Mouse (Mus musculus) left cerebral cortex, adult 2 months (tissue): ENCODE measurements around the gene Vash2. TPM values are rescaled to one million over a fixed set of nuclear protein-coding genes. Genes with fewer than 3 reads are reported as not detected.

Experiments
- DNase-seq, 2 experiments: peaks; one replicate each; pipeline ENCODE4 v3.0.0; 2021 to 2022; ENCODE audit warnings: low spot score in 2 of 2, mixed read lengths in 1 of 2; ENCODE audit errors: extremely low spot score in 1 of 2
- H3K27ac ChIP-seq: fragments of 200-600 bp; 2 replicates; pipeline ENCODE4 v1.8.1; 2022
- H3K4me3 ChIP-seq: fragments of 200-600 bp; 2 replicates; pipeline ENCODE4 v1.8.1; 2022
- CTCF ChIP-seq: fragments of 200-600 bp; IDR thresholded peaks from 2 replicates; pipeline ENCODE4 v1.8.1; 2022; ENCODE audit warnings: antibody characterized with exemption, mild to moderate bottlenecking, moderate library complexity
- intact Hi-C: fragments of 180-260 bp; cut with DNase I; formaldehyde crosslinking; loops from one replicate; pipeline ENCODE4 v1.15.1; 2025
- total RNA-seq, 2 experiments: library from RNA; stranded (reverse); gene quantifications; 2 replicates each; pipeline ENCODE4 v1.2.3; 2021

Gene Vash2
- total RNA-seq, 2 experiments from 2014 or later = 2.6 to 2.7 TPM

DNA sequence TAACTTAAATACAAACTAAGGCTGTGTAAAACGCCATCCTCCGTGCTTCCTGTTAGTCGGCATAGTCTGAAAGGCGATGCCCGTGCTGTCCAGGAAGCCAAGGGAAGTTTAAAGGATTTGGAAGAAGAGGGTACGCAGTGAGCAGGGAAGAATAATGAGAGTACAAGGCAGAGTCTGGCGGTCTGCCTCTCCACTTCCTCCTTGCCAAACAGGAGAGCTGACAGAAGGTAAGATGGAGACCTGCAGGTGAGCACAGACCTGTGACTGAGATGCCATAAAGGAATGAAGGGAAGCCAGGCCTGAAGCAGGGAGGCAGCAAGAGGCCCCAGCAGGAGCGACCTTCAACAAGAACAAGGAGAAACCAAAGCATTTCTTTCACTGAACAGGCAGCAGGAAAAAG, 4.9 kb downstream of the Vash2 start:
- DNase-seq = no peak
- no peak overlapping the region for H3K27ac ChIP-seq
- H3K4me3 ChIP-seq = no peak overlapping the region
- intact Hi-C loops = no loop called here
- TF ChIP-seq CTCF = no peak

DNA sequence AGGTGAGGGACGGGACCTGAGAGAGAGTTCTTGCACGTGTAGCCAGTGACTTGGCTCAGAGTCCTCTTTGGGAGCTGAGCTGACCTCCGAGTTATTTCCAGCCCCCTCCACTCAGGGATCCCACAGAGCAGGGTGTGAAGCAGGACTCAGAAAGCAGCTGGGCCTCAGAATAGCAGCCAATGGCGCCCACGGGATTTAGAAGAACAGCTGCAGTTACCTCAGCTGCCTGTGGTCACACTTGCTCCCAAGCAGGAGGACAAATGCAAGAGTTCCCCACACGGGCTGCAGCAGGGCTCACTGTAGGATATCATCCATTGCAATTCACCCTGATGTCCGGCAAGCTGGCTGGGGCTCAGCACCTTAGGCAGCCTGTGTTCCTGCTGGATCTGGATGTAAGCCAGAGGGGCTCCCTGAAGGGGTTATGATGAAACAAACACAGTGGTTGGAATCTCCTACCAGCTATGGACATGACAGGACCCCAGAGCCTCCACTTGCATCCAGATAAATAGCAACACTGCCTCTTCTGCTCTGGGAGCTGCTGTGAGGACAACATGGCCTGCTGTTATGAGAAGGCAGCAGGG, 6.4 kb downstream of the Vash2 start:
- no peak overlapping the region for H3K4me3 ChIP-seq
- intact Hi-C loops = no loop called here
- DNase-seq = no peak
- no peak for TF ChIP-seq CTCF
- no peak overlapping the region for H3K27ac ChIP-seq

DNA sequence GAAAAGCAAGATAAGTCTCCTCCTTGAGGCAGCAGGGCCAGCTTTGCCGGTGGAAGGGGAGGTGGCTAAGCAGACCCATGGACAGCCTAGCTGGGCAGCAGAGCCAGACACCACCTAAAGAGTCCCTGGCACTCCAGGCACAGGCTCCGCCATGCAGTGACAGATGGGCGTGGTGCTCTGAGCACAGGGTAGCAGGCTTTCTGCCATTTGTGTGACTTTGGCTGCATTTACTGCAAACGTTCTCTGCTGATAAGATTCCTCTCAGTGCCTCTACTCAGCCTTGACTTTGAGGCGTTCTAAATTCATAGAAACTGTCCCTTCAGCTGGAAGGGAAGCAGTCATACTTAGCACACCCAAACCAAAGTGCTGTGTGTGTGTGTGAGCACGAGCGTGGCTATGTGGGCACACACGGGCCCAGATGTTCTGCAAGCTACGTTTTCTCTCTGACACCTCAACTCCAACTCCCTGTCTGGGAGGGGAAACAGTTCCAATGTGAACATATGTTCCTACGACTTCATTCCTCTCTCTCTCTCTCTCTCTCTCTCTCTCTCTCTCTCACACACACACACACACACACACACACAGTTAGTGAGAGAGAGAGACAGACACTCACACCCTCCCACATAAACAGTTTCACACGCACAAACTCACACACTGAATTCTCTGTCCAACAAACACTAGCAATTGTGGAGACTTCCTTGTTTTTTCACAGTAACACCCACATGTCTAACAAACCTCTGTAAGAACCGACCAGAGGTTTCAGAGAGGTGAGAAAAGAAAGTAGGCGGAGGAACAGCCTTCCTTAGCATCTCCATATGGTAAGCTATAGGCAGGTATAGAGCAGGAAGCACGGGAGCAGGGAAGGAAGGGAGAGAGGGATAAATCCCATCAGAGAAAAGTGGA, 7.1 kb downstream of the Vash2 start:
- TF ChIP-seq CTCF = no peak
- intact Hi-C loops = no loop called here
- no peak for DNase-seq
- Histone ChIP-seq H3K27ac (no peak overlapping the region), H3K4me3 (no peak overlapping the region)

DNA sequence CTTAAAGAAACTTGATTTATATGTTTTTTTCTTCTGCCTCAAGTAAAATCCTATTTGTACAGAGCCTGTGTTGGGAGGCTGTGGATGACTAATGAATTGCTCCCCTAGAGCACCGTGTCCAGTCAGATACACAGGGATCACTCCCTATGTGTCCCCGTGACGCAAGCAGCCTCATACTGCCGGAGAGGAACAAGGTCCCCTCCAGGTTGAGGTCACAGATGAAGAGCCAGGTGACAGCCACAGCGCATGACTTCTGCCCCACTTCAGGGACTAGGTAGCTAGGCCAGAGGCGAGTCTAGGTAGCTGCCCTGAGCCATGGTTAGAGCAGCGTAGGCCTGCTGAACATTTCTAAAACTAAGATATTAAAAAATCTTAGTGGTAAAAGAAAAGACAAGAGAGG, 11.1 kb downstream of the Vash2 start:
- Histone ChIP-seq H3K4me3 (no peak overlapping the region), H3K27ac (no peak overlapping the region)
- DNase-seq = no peak
- TF ChIP-seq CTCF = no peak
- intact Hi-C loops = no loop called here

GRCm38 (mm10) chr1:190964992-190965780, 13.9 kb downstream of the Vash2 start:
- TF ChIP-seq CTCF = no peak
- Histone ChIP-seq H3K27ac (no peak overlapping the region), H3K4me3 (no peak overlapping the region)
- DNase-seq = no peak
- intact Hi-C loops = no loop called here

- no peak overlapping the region for H3K4me3 ChIP-seq
- no peak for TF ChIP-seq CTCF
- no peak overlapping the region for H3K27ac ChIP-seq
- DNase-seq = no peak
- intact Hi-C loops = no loop called here
These were observed 16.3 kb downstream of the Vash2 start for GRCm38 (mm10) chr1:190962760-190963159.

DNA sequence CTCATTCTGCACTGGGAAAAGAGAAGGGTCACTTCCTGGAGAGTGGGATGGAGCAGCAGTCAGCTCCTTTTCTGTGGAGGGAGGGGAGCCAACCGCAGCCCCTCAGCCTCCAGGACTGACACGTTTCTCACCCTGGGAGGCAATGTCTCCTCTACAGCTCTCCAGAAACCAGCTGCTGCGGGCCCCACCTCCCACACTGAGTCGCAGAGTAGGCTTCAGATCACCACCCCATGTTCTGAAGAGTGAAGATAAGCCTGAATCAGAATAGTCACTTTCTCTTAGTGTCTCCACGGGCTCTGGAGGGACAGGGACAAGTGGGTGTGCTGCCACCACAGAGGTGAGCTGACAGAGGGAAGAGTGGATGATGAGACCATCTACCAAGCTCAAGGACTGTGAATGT, 20.3 kb downstream of the Vash2 start:
- TF ChIP-seq CTCF = no peak
- Histone ChIP-seq H3K27ac (no peak overlapping the region), H3K4me3 (no peak overlapping the region)
- intact Hi-C loops = no loop called here
- DNase-seq = no peak

DNA sequence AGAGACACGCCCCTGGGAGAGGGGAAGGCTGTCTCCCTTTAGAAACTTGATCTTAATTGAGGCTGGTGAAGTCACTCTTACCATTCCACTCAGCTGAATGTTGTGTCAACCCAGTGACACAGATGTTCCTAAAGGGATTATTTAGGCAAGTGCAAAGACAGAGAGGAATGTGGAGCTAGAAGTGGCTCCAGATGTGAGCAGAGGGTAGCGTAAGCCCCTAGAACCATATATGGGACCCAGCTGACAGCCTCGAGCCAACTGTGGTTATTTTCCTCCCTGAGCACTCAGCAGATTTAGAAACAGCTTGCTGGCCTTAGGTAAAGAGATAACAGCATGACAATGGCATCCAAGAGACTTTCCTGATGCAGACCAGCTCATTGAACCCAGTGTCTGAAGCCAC, 26.1 kb downstream of the Vash2 start:
- DNase-seq = no peak
- no peak overlapping the region for H3K4me3 ChIP-seq
- intact Hi-C loops = no loop called here
- no peak for TF ChIP-seq CTCF
- H3K27ac ChIP-seq = no peak overlapping the region

GRCm38 (mm10) chr1:190951014-190951413, 28.1 kb downstream of the Vash2 start:
- Histone ChIP-seq H3K4me3 (no peak overlapping the region), H3K27ac (no peak overlapping the region)
- no peak for TF ChIP-seq CTCF
- intact Hi-C loops = no loop called here
- DNase-seq = no peak

DNA sequence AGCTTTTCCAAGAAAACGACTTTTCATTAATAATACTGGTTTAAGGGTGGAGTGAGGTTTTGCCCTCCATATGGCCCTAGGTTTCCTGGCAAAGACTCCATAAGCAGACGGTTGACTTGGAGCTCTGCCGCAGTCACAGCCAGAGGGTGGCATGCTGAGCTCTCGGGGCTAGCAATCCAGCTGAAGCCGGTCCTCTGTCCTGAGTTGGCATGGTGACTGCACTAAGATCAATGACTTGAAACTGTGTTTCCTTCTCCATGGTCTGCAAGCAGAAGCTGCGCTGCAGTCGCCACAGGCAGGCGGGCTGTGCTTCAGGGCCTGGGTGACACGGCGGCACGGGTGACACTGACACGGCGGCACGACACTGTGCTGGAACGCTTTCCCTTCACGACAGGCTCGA, 30.2 kb downstream of the Vash2 start:
- no peak for TF ChIP-seq CTCF
- Histone ChIP-seq H3K27ac (no peak overlapping the region), H3K4me3 (no peak overlapping the region)
- no peak for DNase-seq
- intact Hi-C loops = loop anchor here (5.0 to 10.0 kb wide), 2 partner anchors 228 to 326 kb away; no protein-coding TSS in a partner anchor

DNA sequence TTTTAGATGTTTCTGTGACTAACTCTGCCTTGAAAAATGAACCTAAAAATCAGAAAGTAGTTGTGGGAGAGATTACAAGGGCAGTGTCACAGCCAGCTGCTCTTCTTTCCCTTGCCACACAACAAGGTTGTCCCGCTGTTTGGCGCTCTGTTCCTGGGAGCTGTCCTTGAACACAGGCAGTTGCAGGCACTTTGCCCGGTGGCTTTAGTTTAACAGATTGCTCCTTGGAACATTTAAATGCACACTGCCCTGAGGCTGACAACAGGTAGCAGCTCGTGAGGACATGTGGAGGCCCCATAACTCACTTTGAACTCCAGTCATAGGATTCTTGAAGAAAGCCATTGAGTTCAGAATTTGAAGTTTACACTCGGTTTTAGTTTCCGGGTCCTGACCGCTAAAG, 30.7 kb downstream of the Vash2 start:
- no peak for DNase-seq
- H3K4me3 ChIP-seq = no peak overlapping the region
- H3K27ac ChIP-seq = no peak overlapping the region
- no peak for TF ChIP-seq CTCF
- intact Hi-C loops = loop anchor here (5.0 to 10.0 kb wide), 2 partner anchors 229 to 326 kb away; no protein-coding TSS in a partner anchor

DNA sequence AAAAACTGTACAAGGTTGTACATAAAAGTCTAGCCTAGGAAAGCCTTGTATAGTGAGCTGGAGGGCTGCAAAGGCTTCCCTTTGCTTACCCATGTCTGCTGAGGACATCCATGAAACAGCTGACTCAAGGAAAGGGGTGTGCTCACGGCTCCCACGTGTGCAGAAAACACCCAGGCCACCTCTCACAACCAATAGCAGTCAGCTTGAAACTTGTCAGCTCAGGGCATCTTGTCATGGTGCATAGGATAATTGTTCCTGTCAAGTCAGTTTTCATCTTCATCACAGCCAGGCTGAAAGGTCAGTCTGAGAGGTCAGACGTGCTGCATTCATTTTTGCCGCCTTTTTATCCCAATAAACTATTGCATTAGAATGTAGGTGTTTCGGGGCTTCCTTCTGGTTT, 31.1 kb downstream of the Vash2 start:
- Histone ChIP-seq H3K4me3 (no peak overlapping the region), H3K27ac (no peak overlapping the region)
- no peak for DNase-seq
- no peak for TF ChIP-seq CTCF
- intact Hi-C loops = loop anchor here (5.0 to 10.0 kb wide), 2 partner anchors 229 to 327 kb away; no protein-coding TSS in a partner anchor
